Mouse (Mus musculus): ENCODE measurements around the gene Gpr3.

Gene Gpr3

DNA sequence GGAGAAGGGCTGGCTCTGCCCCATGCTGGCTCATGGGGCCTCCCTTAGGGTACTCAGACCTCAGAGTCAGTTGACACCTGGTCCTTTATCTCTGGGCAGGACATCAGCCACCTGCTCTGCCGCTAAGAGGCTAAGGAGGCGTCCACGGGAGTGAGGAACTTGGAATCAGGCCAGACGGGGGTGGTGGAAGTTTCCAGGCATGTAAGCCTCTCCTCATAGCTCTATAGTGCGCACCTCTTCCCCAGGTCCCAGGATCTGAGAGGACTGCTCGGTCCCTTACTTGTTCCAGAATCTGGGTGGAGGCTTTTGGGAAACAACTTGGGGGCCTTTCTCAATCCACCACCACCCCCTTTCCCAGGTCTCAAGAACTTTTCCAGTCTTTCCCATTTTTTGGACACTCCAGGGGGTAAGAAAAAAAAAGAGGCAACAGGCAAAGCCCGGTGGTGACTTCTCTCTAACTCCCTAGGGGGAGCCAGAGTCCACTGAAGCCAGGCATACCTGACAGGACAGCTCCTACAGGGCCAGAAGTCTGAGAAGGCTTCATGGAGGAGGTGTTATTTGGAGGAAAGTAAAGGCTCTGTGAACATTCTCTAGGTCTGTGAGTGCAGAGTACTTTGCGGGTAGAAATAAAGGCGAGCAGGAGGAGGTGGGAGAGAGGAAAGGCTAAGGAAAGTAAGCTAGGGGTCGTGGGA lies 21.1 kb upstream of the Gpr3 start:
- no peak for DNase-seq (ENCODE audit: low spot score)

- DNase-seq (ENCODE audit: low spot score) = no peak
Observed at GRCm38 (mm10) chr4:133229582-133229981, 17.2 kb upstream of the Gpr3 start.

DNA sequence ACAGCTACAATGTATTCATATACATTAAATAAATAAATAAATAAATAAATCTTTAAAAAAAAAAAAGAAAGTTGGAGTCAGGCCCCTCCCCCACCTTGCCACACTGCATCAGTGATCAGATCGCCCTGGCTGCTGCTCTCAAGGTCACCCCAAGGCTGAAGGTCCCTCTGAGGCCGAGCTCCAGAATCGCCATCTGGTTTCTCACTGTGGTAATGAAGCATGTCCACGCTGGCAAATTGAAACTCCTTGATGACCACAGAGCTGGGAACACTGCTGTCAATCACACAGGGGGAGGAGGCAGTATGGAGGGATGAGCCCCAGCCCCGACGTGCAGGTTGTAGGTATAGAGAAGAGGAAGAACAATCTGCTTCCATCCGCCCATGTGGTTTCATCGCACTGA lies 15.3 kb upstream of the Gpr3 start:
- DNase-seq (ENCODE audit: low spot score) = no peak

GRCm38 (mm10) chr4:133226073-133226472 lies 13.7 kb upstream of the Gpr3 start:
- peak; percentile 69 for DNase-seq (ENCODE audit: low spot score)

GRCm38 (mm10) chr4:133223875-133224274 lies 11.5 kb upstream of the Gpr3 start:
- DNase-seq (ENCODE audit: low spot score) = no peak

DNA sequence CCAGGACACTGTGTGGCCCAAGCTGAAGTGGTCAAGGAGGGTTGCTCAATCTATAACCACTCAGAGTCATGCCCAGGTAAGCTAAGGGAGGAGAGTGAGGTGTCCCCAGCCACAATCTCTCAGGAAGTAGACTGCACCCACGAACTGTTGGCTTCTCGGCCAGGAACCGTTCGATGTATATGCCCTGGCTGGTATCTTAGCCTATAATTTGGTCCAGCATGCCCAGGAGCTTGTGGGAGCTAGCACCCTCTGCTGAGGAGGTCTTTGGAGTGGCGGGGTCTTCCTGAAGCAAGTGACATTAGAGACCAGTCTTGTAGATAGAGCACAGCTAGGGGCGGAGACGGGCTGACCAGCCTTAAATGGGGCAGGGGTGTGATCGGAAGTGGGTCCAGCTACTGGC lies 9.4 kb upstream of the Gpr3 start:
- DNase-seq (ENCODE audit: low spot score) = no peak

GRCm38 (mm10) chr4:133220656-133221055 lies 8.3 kb upstream of the Gpr3 start:
- DNase-seq (ENCODE audit: low spot score) = peak; percentile 77

- DNase-seq (ENCODE audit: low spot score) = no peak
Observed at GRCm38 (mm10) chr4:133218745-133219144, 6.4 kb upstream of the Gpr3 start.

- DNase-seq (ENCODE audit: low spot score) = peak; percentile 82
Observed at GRCm38 (mm10) chr4:133217641-133218040, 5.3 kb upstream of the Gpr3 start.

GRCm38 (mm10) chr4:133213661-133214060 lies 1.3 kb upstream of the Gpr3 start:
- DNase-seq (ENCODE audit: low spot score) = no peak

- DNase-seq (ENCODE audit: low spot score) = no peak
Observed at GRCm38 (mm10) chr4:133213268-133213590, 893 bp upstream of the Gpr3 start.

GRCm38 (mm10) chr4:133212562-133213267 lies 379 bp upstream of the Gpr3 start:
- DNase-seq (ENCODE audit: low spot score) = peak; percentile 88

DNA sequence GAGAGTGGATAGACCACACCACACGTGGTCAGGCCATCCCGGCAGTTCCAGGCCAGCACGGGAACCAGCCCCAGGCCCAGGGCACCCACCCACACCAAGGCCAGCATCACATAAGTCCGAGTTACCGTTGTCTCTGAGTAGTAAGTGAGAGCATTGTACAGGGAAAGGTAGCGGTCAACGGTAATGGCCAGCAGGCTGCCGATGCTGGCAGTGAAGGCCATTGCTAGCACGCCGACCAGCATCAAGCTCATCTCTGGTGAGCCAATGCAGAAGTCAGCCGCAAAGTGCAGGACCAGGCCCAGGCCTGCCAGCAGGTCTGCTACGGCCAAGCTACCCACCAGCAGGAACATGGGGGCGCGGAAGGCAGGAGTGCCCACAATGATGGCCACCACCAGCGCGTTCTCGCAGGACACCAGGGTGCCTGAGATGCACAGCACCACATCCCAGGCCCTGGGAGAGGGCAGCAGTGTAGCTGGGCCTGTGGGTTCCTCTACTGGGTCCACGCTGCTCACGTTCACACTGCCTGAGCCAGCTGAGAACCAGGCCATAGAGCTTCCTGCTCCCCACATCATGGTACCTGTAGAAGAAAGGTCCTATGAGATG lies 1.4 kb downstream of the Gpr3 start:
- no peak for DNase-seq (ENCODE audit: low spot score)

- no peak for DNase-seq (ENCODE audit: low spot score)
Observed at GRCm38 (mm10) chr4:133210023-133210787, 2.1 kb downstream of the Gpr3 start.

DNA sequence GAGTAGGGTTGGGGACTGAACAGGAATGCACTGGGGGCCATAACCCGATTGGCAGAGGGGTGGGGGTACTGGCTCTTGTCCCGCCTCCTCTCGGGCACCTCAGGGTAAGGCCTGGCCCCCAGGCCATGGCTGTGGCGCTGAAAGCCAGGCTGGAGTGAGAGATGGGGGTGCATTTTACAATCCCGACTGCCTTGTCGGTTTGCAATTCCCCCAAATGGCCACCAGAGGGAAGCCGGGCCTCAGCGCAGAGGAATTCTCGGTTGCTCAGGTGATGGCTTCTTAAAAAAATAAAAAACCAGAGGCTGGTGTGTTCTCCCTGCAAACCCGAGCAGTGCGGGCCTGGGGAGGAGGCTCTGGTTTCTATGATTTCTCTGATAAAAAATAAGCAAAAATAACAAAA lies 3.0 kb downstream of the Gpr3 start:
- DNase-seq (ENCODE audit: low spot score) = no peak

DNA sequence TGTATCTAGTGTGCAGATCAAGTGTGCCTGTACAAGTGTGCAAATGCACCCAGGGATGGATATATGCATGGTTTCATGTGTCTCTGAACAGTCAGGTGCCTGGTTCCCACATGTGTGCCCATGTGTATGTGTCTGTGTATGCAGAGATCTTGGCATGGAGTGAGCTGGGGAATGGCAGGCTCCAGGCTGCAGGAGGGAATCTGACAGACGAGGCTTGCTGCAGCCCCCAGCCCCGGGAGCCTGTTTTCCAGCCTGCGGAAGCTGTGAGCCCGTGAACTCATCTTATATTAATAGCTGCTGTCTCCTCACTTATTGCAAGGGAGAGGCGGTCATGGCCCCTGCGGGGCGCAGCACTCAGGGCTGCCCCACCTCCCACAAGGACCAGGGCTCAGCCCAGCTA lies 8.0 kb downstream of the Gpr3 start:
- DNase-seq (ENCODE audit: low spot score) = no peak

- no peak for DNase-seq (ENCODE audit: low spot score)
Observed at GRCm38 (mm10) chr4:133203591-133203990, 8.7 kb downstream of the Gpr3 start.

GRCm38 (mm10) chr4:133202254-133202653 lies 10.1 kb downstream of the Gpr3 start:
- DNase-seq (ENCODE audit: low spot score) = no peak

GRCm38 (mm10) chr4:133201006-133201771 lies 11.1 kb downstream of the Gpr3 start:
- peak; percentile 83 for DNase-seq (ENCODE audit: low spot score)

GRCm38 (mm10) chr4:133200343-133200742 lies 12.0 kb downstream of the Gpr3 start:
- peak; percentile 64 for DNase-seq (ENCODE audit: low spot score)

GRCm38 (mm10) chr4:133199743-133200142 lies 12.6 kb downstream of the Gpr3 start:
- DNase-seq (ENCODE audit: low spot score) = no peak
